Mouse (Mus musculus) E14TG2a.4 (cell line): ENCODE data around the gene Xrra1.
"Not testable (repeated sequence)": the region's sequence is repeated elsewhere in the genome, so short reads cannot be mapped to it uniquely, and the experiment has no call there.

Experiments
- H3K27me3 ChIP-seq: 2 replicates; pipeline ENCODE4 v1.6.1; 2014; ENCODE audit warnings: low read length, control low read depth; ENCODE audit not compliant: insufficient read depth
- H3K36me3 ChIP-seq: 2 replicates; pipeline ENCODE4 v1.6.1; 2014; ENCODE audit warnings: low read length, control low read depth; ENCODE audit not compliant: insufficient read depth
- H3K4me1 ChIP-seq: replicated peaks from 2 replicates; pipeline ENCODE4 v1.6.1; 2014; ENCODE audit warnings: low read depth, low read length, control low read depth
- H3K4me3 ChIP-seq: replicated peaks from 2 replicates; pipeline ENCODE4 v1.5.1; 2014; ENCODE audit warnings: mild to moderate bottlenecking, low read length
- H3K9me3 ChIP-seq: 2 replicates; pipeline ENCODE4 v1.6.1; 2014; ENCODE audit warnings: low read length, control low read depth
- CTCF ChIP-seq: conservative IDR thresholded peaks from 2 replicates; pipeline ENCODE4 v1.5.1; 2014; ENCODE audit warnings: low read length
- NANOG ChIP-seq: IDR thresholded peaks from 2 replicates; pipeline ENCODE4 v1.6.1; 2014; ENCODE audit warnings: borderline replicate concordance, low read length, mixed read lengths
- POU5F1 ChIP-seq: IDR thresholded peaks from 2 replicates; pipeline ENCODE4 v1.6.1; 2014; ENCODE audit warnings: low read length, borderline replicate concordance

Gene Xrra1

GRCm38 (mm10) chr7:99940669-99941068 is 81.8 kb downstream of the Xrra1 start:
- H3K9me3 ChIP-seq: no peaks in the 10 kb centered on the region
- peaks cover 83% of the 10 kb centered on the region for H3K36me3 ChIP-seq
- peaks cover under 1% of the 10 kb centered on the region; the same call in 1 of the 2 replicates for H3K4me1 ChIP-seq
- H3K27me3 ChIP-seq: no peaks in the 10 kb centered on the region
- TF ChIP-seq POU5F1 (no peak), CTCF (no peak), NANOG (no peak)
- H3K4me3 ChIP-seq: no peak overlapping the region

DNA sequence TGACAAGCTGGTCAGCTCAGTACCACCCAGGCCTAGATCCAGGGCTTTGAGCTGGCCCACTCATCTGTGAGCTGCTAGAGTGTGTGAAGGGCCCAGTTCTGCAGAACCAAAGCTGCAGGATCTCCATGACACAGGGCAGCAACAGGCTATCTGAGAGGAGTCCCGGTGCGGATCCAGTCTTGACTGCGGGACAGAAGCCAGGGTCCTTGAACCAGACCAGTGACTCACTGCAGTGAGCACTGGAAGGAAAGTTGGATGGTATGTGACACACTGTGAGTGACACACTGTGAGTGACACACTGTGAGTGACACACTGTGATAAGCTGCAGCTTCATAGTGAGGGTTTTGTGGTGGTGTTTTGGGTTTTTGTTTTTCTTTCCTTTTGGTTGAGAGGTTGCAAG is 85.6 kb downstream of the Xrra1 start:
- peaks cover 85% of the 10 kb centered on the region for H3K36me3 ChIP-seq
- H3K4me1 ChIP-seq: peaks cover 21% of the 10 kb centered on the region
- no peaks in the 10 kb centered on the region for H3K9me3 ChIP-seq
- no peak for TF ChIP-seq NANOG
- TF ChIP-seq CTCF: no peak
- TF ChIP-seq POU5F1: no peak
- H3K4me3 ChIP-seq: no peak overlapping the region
- no peaks in the 10 kb centered on the region for H3K27me3 ChIP-seq

- peaks cover 21% of the 10 kb centered on the region for H3K4me1 ChIP-seq
- not testable (repeated sequence) for H3K27me3 ChIP-seq, H3K4me3 ChIP-seq, H3K9me3 ChIP-seq
- peaks cover 84% of the 10 kb centered on the region for H3K36me3 ChIP-seq
These were observed 86.1 kb downstream of the Xrra1 start for GRCm38 (mm10) chr7:99945012-99945411.

- TF ChIP-seq POU5F1 (no peak), NANOG (no peak), CTCF (no peak)
- H3K27me3 ChIP-seq: no peaks in the 10 kb centered on the region
- H3K36me3 ChIP-seq: peaks cover 78% of the 10 kb centered on the region
- H3K9me3 ChIP-seq: no peaks in the 10 kb centered on the region
- H3K4me1 ChIP-seq: peaks cover 21% of the 10 kb centered on the region
- no peak overlapping the region for H3K4me3 ChIP-seq
These were observed 87.0 kb downstream of the Xrra1 start for GRCm38 (mm10) chr7:99945939-99946338.

- Histone ChIP-seq H3K4me3 (no peak overlapping the region), H3K36me3 (peaks cover 74% of the 10 kb centered on the region), H3K4me1 (peaks cover 21% of the 10 kb centered on the region), H3K9me3 (no peaks in the 10 kb centered on the region), H3K27me3 (no peaks in the 10 kb centered on the region)
- no peak for TF ChIP-seq POU5F1
- no peak for TF ChIP-seq CTCF
- no peak for TF ChIP-seq NANOG
These were observed 87.4 kb downstream of the Xrra1 start for GRCm38 (mm10) chr7:99946356-99946755.

DNA sequence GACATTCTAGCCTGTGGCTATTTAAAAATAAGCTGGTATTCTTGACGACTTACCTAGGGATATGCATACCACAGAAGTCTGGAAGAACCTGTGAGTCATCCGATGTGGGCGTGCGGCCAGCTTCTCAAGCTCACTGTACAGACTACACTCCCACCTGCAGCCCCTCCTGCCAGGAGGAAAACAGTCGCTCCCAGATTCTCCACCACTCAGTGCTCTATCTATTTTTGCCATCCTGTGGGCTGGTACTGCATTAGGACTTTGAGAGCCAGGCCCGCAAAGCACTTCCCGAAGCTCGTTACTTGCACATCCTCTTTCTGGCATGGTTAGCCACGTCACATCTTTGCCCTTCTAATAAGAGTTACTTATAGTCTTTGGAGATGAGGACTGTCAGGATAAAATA is 88.4 kb downstream of the Xrra1 start:
- TF ChIP-seq NANOG (no peak), CTCF (no peak), POU5F1 (no peak)
- H3K9me3 ChIP-seq: no peaks in the 10 kb centered on the region
- peaks cover 68% of the 10 kb centered on the region for H3K36me3 ChIP-seq
- H3K4me3 ChIP-seq: no peak overlapping the region
- H3K4me1 ChIP-seq: peaks cover 21% of the 10 kb centered on the region
- no peaks in the 10 kb centered on the region for H3K27me3 ChIP-seq

- Histone ChIP-seq H3K9me3 (no peaks in the 10 kb centered on the region), H3K4me3 (no peak overlapping the region), H3K27me3 (no peaks in the 10 kb centered on the region), H3K36me3 (peaks cover 36% of the 10 kb centered on the region), H3K4me1 (0 out of 2 replicates have a peak, but pooled peaks cover 6% of the 10 kb centered on the region)
- TF ChIP-seq POU5F1 (no peak), CTCF (no peak), NANOG (no peak)
These were observed 94.7 kb downstream of the Xrra1 start for GRCm38 (mm10) chr7:99953442-99954098.

GRCm38 (mm10) chr7:99954212-99954611 is 95.3 kb downstream of the Xrra1 start:
- TF ChIP-seq POU5F1: no peak
- no peak for TF ChIP-seq NANOG
- no peak for TF ChIP-seq CTCF
- Histone ChIP-seq H3K9me3 (no peaks in the 10 kb centered on the region), H3K4me3 (no peak overlapping the region), H3K27me3 (no peaks in the 10 kb centered on the region), H3K4me1 (0 out of 2 replicates have a peak, but pooled peaks cover 6% of the 10 kb centered on the region), H3K36me3 (peaks cover 30% of the 10 kb centered on the region)

DNA sequence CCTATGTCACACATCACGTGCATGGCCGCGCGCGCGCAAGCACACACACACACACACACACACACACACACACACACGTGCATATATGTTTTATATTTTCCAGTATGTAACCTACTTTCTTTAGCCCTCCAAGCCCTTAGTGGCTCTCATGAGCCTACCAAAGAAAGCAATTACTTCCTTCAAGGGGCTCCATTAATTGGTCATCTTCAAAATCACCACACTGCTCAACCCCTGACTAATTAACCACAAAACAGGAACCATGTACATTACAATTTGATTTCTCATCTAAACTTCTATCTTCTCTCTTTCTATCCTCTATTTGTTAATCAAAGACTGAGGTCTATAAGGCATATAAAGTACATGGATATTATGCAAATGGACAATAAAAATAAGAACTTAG is 97.2 kb downstream of the Xrra1 start:
- Histone ChIP-seq H3K4me1 (0 out of 2 replicates have a peak, but pooled peaks cover 6% of the 10 kb centered on the region), H3K9me3 (no peaks in the 10 kb centered on the region), H3K27me3 (no peaks in the 10 kb centered on the region)

More for the DNA sequence above, 97.2 kb downstream of the Xrra1 start:
- no peak overlapping the region for H3K4me3 ChIP-seq
- peaks cover 22% of the 10 kb centered on the region for H3K36me3 ChIP-seq
- no peak for TF ChIP-seq CTCF
